Mouse (Mus musculus): Measurements from ENCODE around the gene Krt76. TPM values are rescaled to one million over a fixed set of nuclear protein-coding genes. Genes with fewer than 3 reads are reported as not detected.

Gene Krt76
- under 1 TPM in 1 of 2 experiments, not detected in 1; 0.13 TPM for total RNA-seq (2021)
- long read RNA-seq, experiment 1 = 0 reads
- long read RNA-seq, experiment 2, partial matches to known transcripts = 1 of 1 reads
- long read RNA-seq, experiment 2, other reads (novel, unspliced or antisense) = 0 of 1 reads

- no peak for DNase-seq (ENCODE audit: low spot score in 2 of 2)
These were observed at the start of gene Krt76 for GRCm38 (mm10) chr15:101892820-101893219. Krt76 (minus strand) TSS chr15:101892920.

GRCm38 (mm10) chr15:101941948-101942347, 49.2 kb upstream of the Krt76 start:
- DNase-seq (ENCODE audit: low spot score in 2 of 2) = no peak

GRCm38 (mm10) chr15:101940274-101940829, 47.6 kb upstream of the Krt76 start, which contains the start of gene Krt79:
Krt79 (minus strand) TSS chr15:101940324.
- no peak for DNase-seq (ENCODE audit: low spot score in 2 of 2)

- no peak for DNase-seq (ENCODE audit: low spot score in 2 of 2)
These were observed 46.0 kb upstream of the Krt76 start for GRCm38 (mm10) chr15:101938600-101939308.

GRCm38 (mm10) chr15:101933024-101933423, 40.3 kb upstream of the Krt76 start:
- no peak for DNase-seq (ENCODE audit: low spot score in 2 of 2)

GRCm38 (mm10) chr15:101929666-101930065, 36.9 kb upstream of the Krt76 start:
- peak in 1 of 2 experiments; percentile 22 for DNase-seq (ENCODE audit: low spot score in 2 of 2)

GRCm38 (mm10) chr15:101929087-101929486, 36.4 kb upstream of the Krt76 start:
- DNase-seq (ENCODE audit: low spot score in 2 of 2) = no peak

GRCm38 (mm10) chr15:101927340-101928080, 34.8 kb upstream of the Krt76 start:
- DNase-seq (ENCODE audit: low spot score in 2 of 2) = peak; percentile 22 to 44

GRCm38 (mm10) chr15:101925041-101925440, 32.3 kb upstream of the Krt76 start:
- no peak for DNase-seq (ENCODE audit: low spot score in 2 of 2)

GRCm38 (mm10) chr15:101924635-101925034, 31.9 kb upstream of the Krt76 start, which contains the start of gene Krt4:
Krt4 (minus strand) TSS chr15:101924735.
- DNase-seq (ENCODE audit: low spot score in 2 of 2) = no peak

GRCm38 (mm10) chr15:101922296-101922695, 29.6 kb upstream of the Krt76 start:
- DNase-seq (ENCODE audit: low spot score in 2 of 2) = no peak

GRCm38 (mm10) chr15:101916072-101916471, 23.4 kb upstream of the Krt76 start:
- no peak for DNase-seq (ENCODE audit: low spot score in 2 of 2)

- no peak for DNase-seq (ENCODE audit: low spot score in 2 of 2)
These were observed 12.1 kb upstream of the Krt76 start for GRCm38 (mm10) chr15:101904849-101905248.

GRCm38 (mm10) chr15:101902171-101903149, 9.7 kb upstream of the Krt76 start:
- no peak for DNase-seq (ENCODE audit: low spot score in 2 of 2)

GRCm38 (mm10) chr15:101895216-101895615, 2.5 kb upstream of the Krt76 start:
- no peak for DNase-seq (ENCODE audit: low spot score in 2 of 2)

GRCm38 (mm10) chr15:101879776-101880175, 12.9 kb downstream of the Krt76 start:
- DNase-seq (ENCODE audit: low spot score in 2 of 2) = no peak

- DNase-seq (ENCODE audit: low spot score in 2 of 2) = peak in 1 of 2 experiments; percentile 29
These were observed 14.7 kb downstream of the Krt76 start for GRCm38 (mm10) chr15:101878041-101878440.

GRCm38 (mm10) chr15:101874383-101874782, 18.3 kb downstream of the Krt76 start:
- no peak for DNase-seq (ENCODE audit: low spot score in 2 of 2)

GRCm38 (mm10) chr15:101873231-101873630, 19.5 kb downstream of the Krt76 start:
- DNase-seq (ENCODE audit: low spot score in 2 of 2) = no peak

GRCm38 (mm10) chr15:101869431-101869830, 23.3 kb downstream of the Krt76 start, which contains the start of gene Krt77:
Krt77 (minus strand) TSS chr15:101869705.
- no peak for DNase-seq (ENCODE audit: low spot score in 2 of 2)

Measured in adrenal gland, adult 18-20 months (tissue).